Mouse (Mus musculus): Measurements from ENCODE around the gene Gm128.

GRCm38 (mm10) chr3:95286510-95286909, 45.1 kb upstream of the Gm128 start:
- TF ChIP-seq TCF12 (IDR thresholded peaks at IDR 0.05; ENCODE audit: insufficient read depth, poor library complexity, severe bottlenecking): no peak
- no peak for TF ChIP-seq MAX (IDR thresholded peaks at IDR 0.05; ENCODE audit: low read depth)
